Mouse (Mus musculus) right cerebral cortex, postnatal 10 days (tissue): ENCODE measurements at regions not wholly inside any gene's neighbourhood (a gene's known extent, or its start where the extent isn't known, plus 50 kb on each side); places are given as distances from the start of the nearest gene placed in this dataset.
A peak's percentile ranks its signal among the peaks of the same experiment; 100 is the strongest.

Experiments used
- DNase-seq, 2 experiments: peaks; one replicate each; pipeline ENCODE4 v3.0.0; 2021; ENCODE audit warnings: low spot score in 2 of 2

- no peak for DNase-seq
These were observed 222.3 kb upstream of the Spdye4c start for GRCm38 (mm10) chr2:128368534-128369273.

- peak in 1 of 2 experiments; percentile 38 for DNase-seq
These were observed 220.2 kb upstream of the Spdye4c start for GRCm38 (mm10) chr2:128370821-128371220.

- no peak for DNase-seq
These were observed 218.8 kb upstream of the Spdye4c start for GRCm38 (mm10) chr2:128372204-128372603.

GRCm38 (mm10) chr2:128373363-128374252 is 217.4 kb upstream of the Spdye4c start:
- DNase-seq: peak; percentile 47 to 48

GRCm38 (mm10) chr2:128374253-128374566 is 216.8 kb upstream of the Spdye4c start:
- DNase-seq: no peak

GRCm38 (mm10) chr2:128374926-128375325 is 216.1 kb upstream of the Spdye4c start:
- DNase-seq: no peak

- DNase-seq: no peak
These were observed 215.2 kb upstream of the Spdye4c start for GRCm38 (mm10) chr2:128375827-128376226.

GRCm38 (mm10) chr2:128377176-128377575 is 213.8 kb upstream of the Spdye4c start:
- DNase-seq: no peak

- no peak for DNase-seq
These were observed 213.3 kb upstream of the Spdye4c start for GRCm38 (mm10) chr2:128377680-128378079.

GRCm38 (mm10) chr2:128378456-128378855 is 212.6 kb upstream of the Spdye4c start:
- no peak for DNase-seq

- no peak for DNase-seq
These were observed 211.9 kb upstream of the Spdye4c start for GRCm38 (mm10) chr2:128379151-128379550.

- no peak for DNase-seq
These were observed 211.5 kb upstream of the Spdye4c start for GRCm38 (mm10) chr2:128379554-128379953.

- no peak for DNase-seq
These were observed 210.4 kb upstream of the Spdye4c start for GRCm38 (mm10) chr2:128380581-128380980.

- DNase-seq: no peak
These were observed 209.3 kb upstream of the Spdye4c start for GRCm38 (mm10) chr2:128381684-128382205.

- DNase-seq: no peak
These were observed 208.5 kb upstream of the Spdye4c start for GRCm38 (mm10) chr2:128382473-128382872.

- DNase-seq: peak in 1 of 2 experiments; percentile 38
These were observed 206.4 kb upstream of the Spdye4c start for GRCm38 (mm10) chr2:128384612-128385011.

GRCm38 (mm10) chr2:128386846-128387621 is 204.0 kb upstream of the Spdye4c start:
- no peak for DNase-seq

GRCm38 (mm10) chr2:128387851-128388471 is 203.0 kb upstream of the Spdye4c start:
- DNase-seq: no peak

GRCm38 (mm10) chr2:128388883-128389470 is 202.0 kb upstream of the Spdye4c start:
- no peak for DNase-seq

- no peak for DNase-seq
These were observed 198.7 kb upstream of the Spdye4c start for GRCm38 (mm10) chr2:128392344-128392743.

GRCm38 (mm10) chr2:128393401-128393800 is 197.6 kb upstream of the Spdye4c start:
- no peak for DNase-seq
